Mouse (Mus musculus) heart, adult 11 months (tissue): ENCODE measurements around the gene Vtn.

Source experiments
- DNase-seq: peaks from one replicate; pipeline ENCODE4 v3.0.0; 2022

The Vtn gene

GRCm38 (mm10) chr11:78536080-78536689 lies 37.3 kb downstream of the Vtn start, which contains the start of the genes Tnfaip1 and Ift20:
Gene Tnfaip1, minus strand, starts transcription at chr11:78536332.
Gene Ift20, plus strand, starts transcription at chr11:78536361.
- DNase-seq, result peak; percentile 100

GRCm38 (mm10) chr11:78536690-78537084 lies 37.8 kb downstream of the Vtn start:
- DNase-seq, result no peak

GRCm38 (mm10) chr11:78540358-78540757 lies 41.5 kb downstream of the Vtn start:
- DNase-seq, result peak; percentile 87

- no peak for DNase-seq
Observed at GRCm38 (mm10) chr11:78544449-78545111, 45.7 kb downstream of the Vtn start.

- DNase-seq, result no peak
Observed at GRCm38 (mm10) chr11:78545181-78545580, 46.3 kb downstream of the Vtn start.

- no peak for DNase-seq
Observed at GRCm38 (mm10) chr11:78547718-78548460, 49.0 kb downstream of the Vtn start.

- no peak for DNase-seq
Observed at GRCm38 (mm10) chr11:78549491-78549987, 50.6 kb downstream of the Vtn start.

GRCm38 (mm10) chr11:78550168-78551058 lies 51.5 kb downstream of the Vtn start, which contains the start of gene Tmem97:
Gene Tmem97, minus strand, starts transcription at chr11:78550777.
- DNase-seq, result peak; percentile 100

- DNase-seq, result no peak
Observed at GRCm38 (mm10) chr11:78551059-78551398, 52.1 kb downstream of the Vtn start.
